Mouse (Mus musculus) ES-Bruce4 (cell line): ENCODE data around the gene Kctd10. TPM values are rescaled to one million over a fixed set of nuclear protein-coding genes. Genes with fewer than 3 reads are reported as not detected.
A peak's percentile ranks its signal among the peaks of the same experiment; 100 is the strongest.

Experiments used
- H3K27ac ChIP-seq: 2 replicates; pipeline ENCODE4 v1.5.1; 2012; ENCODE audit warnings: low read length, inconsistent platforms; ENCODE audit not compliant: insufficient read depth
- H3K27me3 ChIP-seq: 2 replicates; pipeline ENCODE4 v1.6.1; 2012; ENCODE audit warnings: mild to moderate bottlenecking, low read length, inconsistent platforms; ENCODE audit not compliant: control insufficient read depth, poor library complexity, insufficient read depth, severe bottlenecking
- H3K36me3 ChIP-seq: 2 replicates; pipeline ENCODE4 v1.6.1; 2012; ENCODE audit warnings: inconsistent platforms, mild to moderate bottlenecking, low read length, moderate library complexity; ENCODE audit not compliant: control insufficient read depth, poor library complexity, insufficient read depth, severe bottlenecking
- H3K4me1 ChIP-seq: one replicate; pipeline ENCODE4 v1.8.1; 2011; ENCODE audit warnings: low read length; ENCODE audit not compliant: control insufficient read depth, insufficient read depth
- H3K4me3 ChIP-seq: 2 replicates; pipeline ENCODE4 v1.5.1; 2011; ENCODE audit warnings: low read depth, mild to moderate bottlenecking, low read length
- H3K9ac ChIP-seq: 2 replicates; pipeline ENCODE4 v1.6.1; 2012; ENCODE audit warnings: low read depth, mild to moderate bottlenecking, inconsistent platforms; ENCODE audit not compliant: poor library complexity, severe bottlenecking
- H3K9me3 ChIP-seq: replicated peaks from 2 replicates; pipeline ENCODE4 v1.6.1; 2012; ENCODE audit warnings: mild to moderate bottlenecking, low read length, inconsistent platforms; ENCODE audit not compliant: control insufficient read depth, poor library complexity, insufficient read depth, severe bottlenecking
- CTCF ChIP-seq: IDR thresholded peaks from one replicate; pipeline ENCODE4 v1.8.1; 2011; ENCODE audit warnings: low read depth, low read length
- EP300 ChIP-seq: IDR thresholded peaks from 2 replicates; pipeline ENCODE4 v1.6.1; 2011; ENCODE audit warnings: low read depth, low read length; ENCODE audit not compliant: insufficient read depth
- POLR2A ChIP-seq: IDR thresholded peaks from one replicate; pipeline ENCODE4 v1.8.1; 2011; ENCODE audit warnings: low read length; ENCODE audit not compliant: insufficient read depth
- polyA plus RNA-seq: library from polyadenylated mRNA; stranded (reverse); fragments of >200 nt; gene quantifications from 2 replicates; pipeline ENCODE4 v1.2.4, GENCODE M21; 2011; ENCODE audit warnings: low read depth; ENCODE audit not compliant: missing spikeins, insufficient read depth, insufficient read length

The Kctd10 gene
- polyA plus RNA-seq, 1 experiment, result 60.4 TPM

DNA sequence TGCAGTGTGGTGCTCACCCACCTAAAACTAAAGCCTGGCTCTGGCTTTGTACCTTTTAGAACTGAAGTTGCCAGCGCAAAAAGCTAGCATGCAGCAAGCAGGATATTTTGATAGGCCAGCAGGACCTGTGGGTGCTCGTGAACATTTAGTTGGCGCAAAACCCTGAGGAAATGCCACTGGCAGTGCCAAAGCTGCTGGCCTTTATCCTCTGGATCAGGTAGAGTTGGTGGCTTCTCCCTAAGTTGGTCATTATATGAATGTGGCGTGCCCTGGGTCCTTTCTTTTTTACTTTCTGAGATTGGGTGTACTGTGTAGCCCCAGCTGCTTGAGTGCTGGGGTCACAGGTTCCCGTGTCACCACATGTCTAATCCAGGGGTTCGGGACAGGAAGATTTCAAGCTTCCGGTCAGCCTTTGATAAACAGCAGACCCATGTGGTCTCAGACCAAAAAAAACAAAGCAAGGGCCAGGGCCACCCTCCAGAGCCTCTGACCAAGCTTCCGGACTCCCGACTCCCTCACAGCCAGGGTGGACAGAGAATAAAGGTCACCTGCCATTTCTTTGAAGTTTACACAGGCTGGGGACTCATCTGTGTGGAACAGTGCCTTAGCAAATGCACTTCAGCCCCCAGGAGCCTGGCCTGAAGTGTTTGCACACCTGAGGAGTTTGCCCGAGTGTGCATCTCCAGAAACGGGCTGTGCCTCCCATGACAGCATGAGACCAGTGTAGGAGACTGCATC, 41.4 kb upstream of the Kctd10 start:
- Histone ChIP-seq H3K4me1 (no peaks in the 10 kb centered on the region), H3K9me3 (no peaks in the 10 kb centered on the region), H3K4me3 (no peak overlapping the region), H3K36me3 (no peaks in the 10 kb centered on the region), H3K27ac (no peak overlapping the region), H3K27me3 (no peaks in the 10 kb centered on the region), H3K9ac (no peak overlapping the region)
- TF ChIP-seq CTCF (no peak), POLR2A (no peak), EP300 (no peak)

DNA sequence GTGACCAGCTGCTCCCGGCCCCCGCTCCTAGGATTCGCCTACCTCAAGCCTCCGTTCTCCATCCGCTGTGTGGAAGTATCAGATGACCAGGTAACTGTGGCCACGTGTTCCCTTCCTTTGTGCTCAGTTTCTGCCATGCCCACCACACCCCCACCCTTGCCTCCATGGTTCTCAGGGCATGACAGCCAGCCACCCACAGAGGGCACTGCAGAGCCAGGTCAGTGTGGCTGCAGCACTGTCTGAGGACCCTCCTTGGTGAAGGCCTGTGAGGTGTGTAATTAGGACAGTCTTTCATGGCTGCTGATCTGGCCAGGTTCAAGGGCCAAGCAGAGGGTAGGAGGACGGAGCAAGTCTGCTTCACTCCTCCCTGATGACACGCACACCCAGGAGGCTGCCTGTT, 38.2 kb upstream of the Kctd10 start:
- no peak overlapping the region for H3K4me3 ChIP-seq
- no peak overlapping the region for H3K9ac ChIP-seq
- no peak for TF ChIP-seq EP300
- peak; percentile 76 for TF ChIP-seq CTCF
- no peak for TF ChIP-seq POLR2A
- H3K27me3 ChIP-seq, result no peaks in the 10 kb centered on the region
- H3K4me1 ChIP-seq, result no peaks in the 10 kb centered on the region
- peaks cover 5% of the 10 kb centered on the region; the same call in 1 of the 2 replicates for H3K36me3 ChIP-seq
- H3K9me3 ChIP-seq, result no peaks in the 10 kb centered on the region
- no peak overlapping the region for H3K27ac ChIP-seq

DNA sequence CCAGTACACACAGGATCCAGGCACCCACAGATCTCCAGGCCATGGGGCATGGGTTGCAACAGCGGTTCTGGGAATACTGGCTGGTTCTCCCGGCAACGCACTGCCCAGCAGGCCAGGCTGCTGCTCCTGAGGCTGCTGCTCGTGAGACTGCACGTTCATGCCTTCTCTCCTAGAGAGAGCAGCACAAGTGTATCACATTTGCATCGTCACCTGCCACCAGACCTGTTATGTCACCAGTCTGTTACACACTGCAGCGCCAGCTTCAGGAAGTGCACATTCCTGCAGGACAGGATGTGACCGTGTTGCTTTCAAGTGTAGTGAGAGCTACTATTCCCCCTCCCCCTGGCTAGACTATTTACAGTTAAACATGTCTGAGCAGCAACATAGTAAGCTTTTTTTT, 36.5 kb upstream of the Kctd10 start:
- H3K4me1 ChIP-seq, result no peaks in the 10 kb centered on the region
- H3K36me3 ChIP-seq, result peaks cover 5% of the 10 kb centered on the region; the same call in 1 of the 2 replicates
- TF ChIP-seq CTCF, result no peak
- no peak overlapping the region for H3K27ac ChIP-seq
- H3K27me3 ChIP-seq, result no peaks in the 10 kb centered on the region
- no peak overlapping the region for H3K9ac ChIP-seq
- H3K4me3 ChIP-seq, result no peak overlapping the region
- no peaks in the 10 kb centered on the region for H3K9me3 ChIP-seq

DNA sequence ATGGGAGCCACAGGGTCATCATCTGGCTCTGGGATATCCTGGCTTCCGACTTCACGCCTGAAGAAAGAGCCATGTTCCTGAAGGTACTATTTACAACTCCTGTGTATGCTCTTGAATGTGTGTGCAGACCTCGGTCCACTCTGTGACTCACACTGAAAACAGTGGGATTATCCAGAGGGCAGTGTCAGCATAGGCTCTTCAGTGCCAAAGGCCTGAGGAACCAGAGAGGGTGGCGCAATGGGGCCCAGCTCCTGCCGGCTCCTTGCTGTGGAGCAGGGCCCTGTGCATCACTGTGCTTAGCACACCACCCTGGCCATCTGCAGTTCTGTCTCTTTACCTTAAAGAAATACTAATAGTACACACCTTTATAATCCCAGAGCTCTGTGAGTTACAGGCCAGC, 35.3 kb upstream of the Kctd10 start:
- TF ChIP-seq CTCF (no peak), EP300 (no peak), POLR2A (no peak)
- no peaks in the 10 kb centered on the region for H3K9me3 ChIP-seq
- H3K27ac ChIP-seq, result no peak overlapping the region
- no peaks in the 10 kb centered on the region for H3K27me3 ChIP-seq
- no peak overlapping the region for H3K9ac ChIP-seq
- no peaks in the 10 kb centered on the region for H3K4me1 ChIP-seq
- peaks cover 5% of the 10 kb centered on the region; the same call in 1 of the 2 replicates for H3K36me3 ChIP-seq
- H3K4me3 ChIP-seq, result no peak overlapping the region

DNA sequence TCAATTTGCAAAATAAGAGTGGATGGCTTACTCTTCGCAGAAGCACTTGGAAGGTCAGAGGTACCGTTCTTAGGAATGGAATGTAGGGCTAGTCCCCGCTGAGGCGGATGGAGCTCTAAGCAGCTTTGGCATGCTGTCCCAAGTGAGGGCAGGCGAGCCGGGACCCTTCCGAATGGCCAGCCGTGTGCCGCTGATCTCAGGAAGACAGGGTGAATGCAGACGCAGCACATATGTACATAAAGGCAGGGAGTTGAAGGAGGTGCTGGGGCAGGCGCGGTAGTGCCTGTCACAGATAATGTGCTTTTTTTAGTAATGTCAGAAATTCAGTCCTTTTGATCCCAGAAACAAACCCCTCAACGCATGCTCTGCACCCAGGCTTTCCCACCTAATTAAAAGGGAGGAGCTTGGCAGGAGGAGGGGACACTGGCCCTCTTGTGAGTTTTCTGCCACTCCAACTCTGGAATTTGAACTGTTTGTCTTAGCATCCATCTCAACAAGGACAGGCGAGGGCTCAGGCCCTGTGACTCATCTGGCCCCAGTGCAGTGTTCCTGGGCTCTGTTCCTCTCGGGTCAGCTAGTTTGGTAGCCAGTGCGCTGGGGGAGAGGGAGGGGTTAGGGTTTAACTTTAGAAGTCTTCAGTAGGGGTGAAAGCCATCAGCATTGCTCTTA, 32.9 kb upstream of the Kctd10 start:
- Histone ChIP-seq H3K9me3 (no peaks in the 10 kb centered on the region), H3K4me3 (no peak overlapping the region), H3K4me1 (no peaks in the 10 kb centered on the region), H3K36me3 (peaks cover 11% of the 10 kb centered on the region), H3K27ac (no peak overlapping the region), H3K27me3 (no peaks in the 10 kb centered on the region), H3K9ac (no peak overlapping the region)
- TF ChIP-seq CTCF (no peak), EP300 (no peak), POLR2A (no peak)

DNA sequence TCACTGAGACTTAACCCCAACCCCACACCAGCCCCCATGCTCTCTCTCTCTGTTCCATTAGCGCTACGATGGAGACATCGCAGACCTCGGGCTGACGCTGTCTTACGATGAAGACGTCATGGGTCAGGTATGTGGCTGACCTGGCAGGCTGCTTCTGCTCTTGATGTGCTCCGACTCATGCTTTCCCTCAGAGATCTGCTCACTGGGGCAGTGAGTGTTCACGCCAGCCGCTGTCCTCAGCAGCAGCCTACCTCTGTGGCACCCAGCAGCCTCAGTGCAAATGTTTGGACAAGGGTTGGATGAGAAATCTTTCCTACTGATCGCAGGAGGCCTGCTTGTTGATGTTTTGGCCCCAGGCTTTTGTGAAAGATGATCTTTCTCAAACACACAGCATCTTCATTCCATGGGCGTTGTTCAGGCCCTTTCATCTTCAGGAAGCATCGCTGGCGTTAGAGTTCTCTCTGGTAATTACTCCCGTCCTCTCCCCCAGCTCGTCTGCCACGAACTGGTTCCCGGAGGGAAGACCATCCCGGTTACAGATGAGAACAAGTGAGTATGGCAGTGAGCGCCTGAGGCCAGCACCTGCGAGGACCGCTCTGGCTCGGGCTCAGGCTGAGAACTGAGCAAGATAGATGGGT, 32.2 kb upstream of the Kctd10 start:
- TF ChIP-seq EP300 (no peak), CTCF (no peak), POLR2A (no peak)
- no peak overlapping the region for H3K27ac ChIP-seq
- no peaks in the 10 kb centered on the region for H3K27me3 ChIP-seq
- H3K9me3 ChIP-seq, result no peaks in the 10 kb centered on the region
- H3K4me3 ChIP-seq, result no peak overlapping the region
- H3K9ac ChIP-seq, result no peak overlapping the region
- peaks cover 13% of the 10 kb centered on the region for H3K36me3 ChIP-seq
- no peaks in the 10 kb centered on the region for H3K4me1 ChIP-seq
